Comparison of ENCODE assay signal across 8 mouse cellular contexts in genomic region chr14:118986653-118987522, GRCm38 (mm10). TPM values are rescaled to one million over a fixed set of nuclear protein-coding genes. Genes with fewer than 3 reads are reported as not detected.
A peak's percentile ranks its signal among the peaks of the same experiment; 100 is the strongest.
DNase-seq lines count a peak whose midpoint lies in the region; ATAC-seq lines count a peak whose summit lies in the region.

No protein-coding gene starts in this region.

- peaks cover 7% of the 10 kb centered on the region for H3K4me1 ChIP-seq in liver, embryonic 16.5 days (ENCODE audit: control insufficient read depth, low read depth, low read length)
- H3K4me1 ChIP-seq in neural tube, embryonic 14.5 days (ENCODE audit: control insufficient read depth, insufficient read depth, low read length): no peaks in the 10 kb centered on the region

- no peak for ATAC-seq in liver, embryonic 16.5 days (ENCODE audit: low read depth)
- ATAC-seq in neural tube, embryonic 14.5 days (ENCODE audit: low read depth): peak; percentile 56

- 28% methylated on average over 16 of the region's 16 CpGs for WGBS in liver, embryonic 16.5 days (ENCODE audit: insufficient replicate concordance)
- WGBS in neural tube, embryonic 14.5 days: 37% methylated on average over 16 of the region's 16 CpGs

- no peaks in the 10 kb centered on the region for H3K27me3 ChIP-seq in liver, embryonic 16.5 days (ENCODE audit: control insufficient read depth, insufficient read depth, low read depth, low read length)
- H3K27me3 ChIP-seq in neural tube, embryonic 14.5 days (ENCODE audit: control insufficient read depth, insufficient read depth, low read length): no peaks in the 10 kb centered on the region

- H3K27ac ChIP-seq in liver, embryonic 16.5 days (ENCODE audit: low read length): no peak overlapping the region
- H3K27ac ChIP-seq in neural tube, embryonic 14.5 days (ENCODE audit: low read depth, low read length): no peak overlapping the region

- no peaks in the 10 kb centered on the region for H3K36me3 ChIP-seq in liver, embryonic 16.5 days (ENCODE audit: control insufficient read depth, insufficient read depth)
- no peaks in the 10 kb centered on the region; the same call in 1 of the 2 replicates for H3K36me3 ChIP-seq in neural tube, embryonic 14.5 days (ENCODE audit: control insufficient read depth, insufficient read depth, low read length)

- H3K9ac ChIP-seq in liver, embryonic 16.5 days (ENCODE audit: low read depth, low read length): no peak overlapping the region
- H3K9ac ChIP-seq in neural tube, embryonic 14.5 days (replicated peaks; ENCODE audit: low read depth, low read length): no peak overlapping the region

- peak; percentile 64 to 71 for DNase-seq in CD8-positive naive resting alpha-beta T cell, adult 2 months (ENCODE audit: low read depth in 2 of 2, low spot score in 2 of 2)
- DNase-seq in adrenal gland, adult 18-20 months (ENCODE audit: low spot score in 2 of 2): peak; percentile 69 to 72
- peak; percentile 81 for DNase-seq in embryo, embryonic 10 days (ENCODE audit: low spot score)
- peak; percentile 41 to 55 for DNase-seq in gastrocnemius, postnatal 4 days (ENCODE audit: low spot score in 2 of 2)
- DNase-seq in kidney, postnatal 14 days: peak; percentile 77
- peak; percentile 62 to 79 for DNase-seq in thymus, postnatal 10 days (ENCODE audit: low spot score in 2 of 2)

- H3K9me3 ChIP-seq in liver, embryonic 16.5 days (replicated peaks; ENCODE audit: control insufficient read depth, low read length): no peaks in the 10 kb centered on the region
- no peaks in the 10 kb centered on the region for H3K9me3 ChIP-seq in neural tube, embryonic 14.5 days (ENCODE audit: control insufficient read depth, low read length)

- peak overlapping the region; percentile 67; the same call in 1 of the 2 replicates for H3K4me2 ChIP-seq in liver, embryonic 16.5 days (ENCODE audit: low read depth, low read length)
- H3K4me2 ChIP-seq in neural tube, embryonic 14.5 days (ENCODE audit: low read depth, low read length): no peak overlapping the region

- H3K4me3 ChIP-seq in liver, embryonic 16.5 days (ENCODE audit: low read depth, low read length): no peak overlapping the region
- no peak overlapping the region for H3K4me3 ChIP-seq in neural tube, embryonic 14.5 days (ENCODE audit: low read depth, low read length)

RNA-seq across cellular contexts. Expression of gene Dnajc3, which starts 49.1 kb away (rescaled TPM):
- 10 to 100 TPM; 62.9 to 67.4 TPM for total RNA-seq in adrenal gland, adult 18-20 months (2021)
- 10 to 100 TPM; 28.7 to 34.8 TPM for total RNA-seq in gastrocnemius, postnatal 4 days (2021)
- 30.3 and 31.6 TPM in 2 replicates for polyA plus RNA-seq in liver, embryonic 16.5 days (2015; fragmentation: Nextera tagmentation; extraction: Ambion mirVana)
- polyA plus RNA-seq in neural tube, embryonic 14.5 days (2014; fragmentation: Nextera tagmentation; extraction: Ambion mirVana): 21.7 and 25.0 TPM in 2 replicates
